Mouse (Mus musculus) intestine, embryonic 16.5 days (tissue): Measurements from ENCODE around the gene P2rx4. TPM values are rescaled to one million over a fixed set of nuclear protein-coding genes. Genes with fewer than 3 reads are reported as not detected.

ENCODE experiments used
- ATAC-seq: fragments of 200-750 bp; cut with Nextera tagmentation; 2 replicates; pipeline ENCODE4 v1.8.0; 2017; ENCODE audit warnings: moderate TSS enrichment, moderate library complexity
- H3K27ac ChIP-seq: fragments of 300-500 bp; sonication (generic); 2 replicates; pipeline ENCODE4 v1.5.1; 2014; ENCODE audit warnings: mild to moderate bottlenecking, low read length
- H3K27me3 ChIP-seq: fragments of 300-500 bp; sonication (generic); replicated peaks from 2 replicates; pipeline ENCODE4 v1.6.1; 2014; ENCODE audit warnings: low read length, control low read depth, mixed read lengths; ENCODE audit not compliant: control insufficient read depth, insufficient read depth
- H3K36me3 ChIP-seq: fragments of 300-500 bp; sonication (generic); 2 replicates; pipeline ENCODE4 v1.6.1; 2014; ENCODE audit warnings: low read length, control low read depth; ENCODE audit not compliant: control insufficient read depth, insufficient read depth
- H3K4me1 ChIP-seq: fragments of 300-500 bp; sonication (generic); 2 replicates; pipeline ENCODE4 v1.6.1; 2014; ENCODE audit warnings: low read length, control low read depth, mixed read lengths; ENCODE audit not compliant: control insufficient read depth, insufficient read depth
- H3K4me2 ChIP-seq: fragments of 300-500 bp; sonication (generic); 2 replicates; pipeline ENCODE4 v1.6.1; 2014; ENCODE audit warnings: low read depth, low read length, control low read depth
- H3K4me3 ChIP-seq: fragments of 300-500 bp; sonication (generic); 2 replicates; pipeline ENCODE4 v1.5.1; 2014; ENCODE audit warnings: mild to moderate bottlenecking, low read length
- H3K9ac ChIP-seq: fragments of 300-500 bp; sonication (generic); 2 replicates; pipeline ENCODE4 v1.6.1; 2014; ENCODE audit warnings: low read depth, low read length
- H3K9me3 ChIP-seq: fragments of 300-500 bp; sonication (generic); 2 replicates; pipeline ENCODE4 v1.6.1; 2016; ENCODE audit warnings: low read length, control low read depth; ENCODE audit not compliant: control insufficient read depth
- WGBS: fragments of 180-500 bp; shearing (Covaris S2); extraction: QIAGEN DNeasy Blood & Tissue Kit; methylation state at CpG from one replicate; pipeline ENCODE4 v1.1.7; 2014; 5-methylcytosine and 5-hydroxymethylcytosine counted together
- polyA plus RNA-seq: library from polyadenylated mRNA; unstranded; fragments of >200 nt; fragmentation: Nextera tagmentation; extraction: Ambion mirVana; gene quantifications from 2 replicates; pipeline ENCODE4 v1.2.1, GENCODE M21; 2015

The P2rx4 gene
- polyA plus RNA-seq, 1 experiment from 2014 or later = 59.6 TPM

GRCm38 (mm10) chr5:122718400-122718799 is 11.1 kb downstream of the P2rx4 start:
- Histone ChIP-seq H3K27ac (no peak overlapping the region), H3K9me3 (no peaks in the 10 kb centered on the region), H3K27me3 (no peaks in the 10 kb centered on the region), H3K9ac (no peak overlapping the region), H3K36me3 (no peaks in the 10 kb centered on the region), H3K4me2 (no peak overlapping the region), H3K4me3 (no peak overlapping the region), H3K4me1 (no peaks in the 10 kb centered on the region)
- whole genome bisulfite sequencing = 53% methylated on average over 7 of the region's 7 CpGs
- ATAC-seq = no peak

- H3K9me3 ChIP-seq = no peaks in the 10 kb centered on the region
- no peak overlapping the region for H3K9ac ChIP-seq
- no peak overlapping the region for H3K4me3 ChIP-seq
- no peak overlapping the region for H3K4me2 ChIP-seq
- no peaks in the 10 kb centered on the region for H3K36me3 ChIP-seq
- H3K27me3 ChIP-seq = no peaks in the 10 kb centered on the region
- H3K4me1 ChIP-seq = no peaks in the 10 kb centered on the region
- H3K27ac ChIP-seq = no peak overlapping the region
- 91% methylated on average over 8 of the region's 8 CpGs for WGBS
- no peak for ATAC-seq
These were observed 11.8 kb downstream of the P2rx4 start for GRCm38 (mm10) chr5:122719168-122719567.

- no peak overlapping the region for H3K4me2 ChIP-seq
- H3K4me1 ChIP-seq = 0 out of 2 replicates have a peak, but pooled peaks cover under 1% of the 10 kb centered on the region
- H3K36me3 ChIP-seq = no peaks in the 10 kb centered on the region
- no peak overlapping the region for H3K4me3 ChIP-seq
- WGBS = 87% methylated on average over 13 of the region's 13 CpGs
- no peak overlapping the region for H3K9ac ChIP-seq
- ATAC-seq = no peak
- H3K27ac ChIP-seq = no peak overlapping the region
- no peaks in the 10 kb centered on the region for H3K9me3 ChIP-seq
- H3K27me3 ChIP-seq = no peaks in the 10 kb centered on the region
These were observed 18.1 kb downstream of the P2rx4 start for GRCm38 (mm10) chr5:122725453-122725852.

- Histone ChIP-seq H3K9ac (no peak overlapping the region), H3K9me3 (no peaks in the 10 kb centered on the region), H3K4me3 (no peak overlapping the region), H3K4me1 (0 out of 2 replicates have a peak, but pooled peaks cover 3% of the 10 kb centered on the region), H3K27me3 (no peaks in the 10 kb centered on the region), H3K27ac (no peak overlapping the region), H3K4me2 (no peak overlapping the region), H3K36me3 (no peaks in the 10 kb centered on the region)
- 18% methylated on average over 7 of the region's 7 CpGs for WGBS
- ATAC-seq = peak; percentile 41; the same call in 1 of the 2 replicates
These were observed 18.7 kb downstream of the P2rx4 start for GRCm38 (mm10) chr5:122726068-122726467.

GRCm38 (mm10) chr5:122726595-122726994 is 19.3 kb downstream of the P2rx4 start:
- no peak overlapping the region for H3K4me2 ChIP-seq
- 63% methylated on average over 5 of the region's 5 CpGs for WGBS
- ATAC-seq = 0 out of 2 replicates have a peak, but pooled peaks have one; percentile 37

GRCm38 (mm10) chr5:122727096-122727495 is 19.8 kb downstream of the P2rx4 start:
- ATAC-seq = no peak
- WGBS = 89% methylated on average over 7 of the region's 7 CpGs

More at GRCm38 (mm10) chr5:122726595-122726994, 19.3 kb downstream of the P2rx4 start:
- no peaks in the 10 kb centered on the region for H3K36me3 ChIP-seq
- H3K27ac ChIP-seq = no peak overlapping the region
- no peak overlapping the region for H3K9ac ChIP-seq
- peaks cover 7% of the 10 kb centered on the region for H3K4me1 ChIP-seq
- no peak overlapping the region for H3K4me3 ChIP-seq
- H3K9me3 ChIP-seq = no peaks in the 10 kb centered on the region
- H3K27me3 ChIP-seq = no peaks in the 10 kb centered on the region

GRCm38 (mm10) chr5:122730776-122731175 is 23.4 kb downstream of the P2rx4 start:
- Histone ChIP-seq H3K4me3 (no peak overlapping the region), H3K36me3 (no peaks in the 10 kb centered on the region), H3K4me1 (peaks cover 19% of the 10 kb centered on the region), H3K9ac (no peak overlapping the region), H3K27ac (no peak overlapping the region), H3K27me3 (no peaks in the 10 kb centered on the region), H3K4me2 (no peak overlapping the region), H3K9me3 (no peaks in the 10 kb centered on the region)
- 68% methylated on average over 10 of the region's 10 CpGs for WGBS
- ATAC-seq = 0 out of 2 replicates have a peak, but pooled peaks have one; percentile 23

More at GRCm38 (mm10) chr5:122727096-122727495, 19.8 kb downstream of the P2rx4 start:
- Histone ChIP-seq H3K4me3 (no peak overlapping the region), H3K9me3 (no peaks in the 10 kb centered on the region), H3K27me3 (no peaks in the 10 kb centered on the region), H3K27ac (no peak overlapping the region), H3K4me2 (no peak overlapping the region), H3K4me1 (peaks cover 12% of the 10 kb centered on the region), H3K9ac (no peak overlapping the region), H3K36me3 (no peaks in the 10 kb centered on the region)

- Histone ChIP-seq H3K4me1 (peaks cover 19% of the 10 kb centered on the region), H3K9ac (peak overlapping the region; percentile 50; the same call in 1 of the 2 replicates), H3K4me2 (no peak overlapping the region), H3K9me3 (no peaks in the 10 kb centered on the region), H3K27ac (peak overlapping the region; percentile 68), H3K27me3 (no peaks in the 10 kb centered on the region), H3K4me3 (no peak overlapping the region), H3K36me3 (no peaks in the 10 kb centered on the region)
- 65% methylated on average over 8 of the region's 8 CpGs for WGBS
- no peak for ATAC-seq
These were observed 24.0 kb downstream of the P2rx4 start for GRCm38 (mm10) chr5:122731321-122731720.

- 0 out of 2 replicates have a peak overlapping the region, but pooled peaks have one; percentile 21 for H3K9ac ChIP-seq
- peak overlapping the region; percentile 68 for H3K27ac ChIP-seq
- H3K9me3 ChIP-seq = no peaks in the 10 kb centered on the region
- H3K36me3 ChIP-seq = no peaks in the 10 kb centered on the region
- peaks cover 19% of the 10 kb centered on the region for H3K4me1 ChIP-seq
- H3K27me3 ChIP-seq = no peaks in the 10 kb centered on the region
- peak overlapping the region; percentile 20; the same call in 1 of the 2 replicates for H3K4me2 ChIP-seq
- 27% methylated on average over 15 of the region's 15 CpGs for WGBS
- no peak overlapping the region for H3K4me3 ChIP-seq
- peak; percentile 73 for ATAC-seq
These were observed 24.8 kb downstream of the P2rx4 start for GRCm38 (mm10) chr5:122731991-122732673.
